Mouse (Mus musculus): ENCODE measurements around the gene Zfp219. TPM values are rescaled to one million over a fixed set of nuclear protein-coding genes. Genes with fewer than 3 reads are reported as not detected.

Gene Zfp219
- 35.0 and 79.9 TPM in 2 replicates for polyA plus RNA-seq (2012; ENCODE audit: low replicate concordance)

GRCm38 (mm10) chr14:52020486-52021137 lies at the start of gene Zfp219:
TSS of gene Zfp219 (minus strand) at chr14:52020733.

GRCm38 (mm10) chr14:52042359-52042758 lies 21.8 kb upstream of the Zfp219 start, which contains the start of gene Olfr221:
TSS of gene Olfr221 (minus strand) at chr14:52042459.

GRCm38 (mm10) chr14:52015445-52016100 lies 5.0 kb downstream of the Zfp219 start, which contains the start of gene Tmem253:
TSS of gene Tmem253 (plus strand) at chr14:52015658.

GRCm38 (mm10) chr14:51984247-51985231 lies 36.0 kb downstream of the Zfp219 start, which contains the start of gene Arhgef40:
TSS of gene Arhgef40 (plus strand) at chr14:51984719.

Other genes with a start within 250 kb of the Zfp219 start
- gene Ang4, start 247.1 kb downstream of the Zfp219 start, polyA plus RNA-seq (2012; ENCODE audit: low replicate concordance): not detected in 2 replicates
- not detected in 2 replicates for gene AY358078, start 220.7 kb downstream of the Zfp219 start, polyA plus RNA-seq (2012; ENCODE audit: low replicate concordance)
- gene Ear6, start 167.0 kb downstream of the Zfp219 start, polyA plus RNA-seq (2012; ENCODE audit: low replicate concordance): not detected in 2 replicates
- 3.5 and 39.0 TPM in 2 replicates for gene Mettl17, start 135.9 kb downstream of the Zfp219 start, polyA plus RNA-seq (2012; ENCODE audit: low replicate concordance)
- 0.09 TPM in 1 of 2 replicates, not detected in the other for gene Slc39a2, start 127.8 kb downstream of the Zfp219 start, polyA plus RNA-seq (2012; ENCODE audit: low replicate concordance)
- gene Ndrg2, start 106.6 kb downstream of the Zfp219 start, polyA plus RNA-seq (2012; ENCODE audit: low replicate concordance): 3.1 and 7.2 TPM in 2 replicates
- gene Tppp2, start 102.3 kb downstream of the Zfp219 start, polyA plus RNA-seq (2012; ENCODE audit: low replicate concordance): not detected in 2 replicates
- gene Rnase13, start 98.0 kb downstream of the Zfp219 start, polyA plus RNA-seq (2012; ENCODE audit: low replicate concordance): not detected in 2 replicates
- 15.3 and 30.0 TPM in 2 replicates for gene Arhgef40, start 36.0 kb downstream of the Zfp219 start, polyA plus RNA-seq (2012; ENCODE audit: low replicate concordance)
- gene Tmem253, start 5.1 kb downstream of the Zfp219 start, polyA plus RNA-seq (2012; ENCODE audit: low replicate concordance): not detected in 2 replicates
- not detected in 2 replicates for gene Olfr221, start 21.7 kb upstream of the Zfp219 start, polyA plus RNA-seq (2012; ENCODE audit: low replicate concordance)
- gene Hnrnpc, start 83.3 kb upstream of the Zfp219 start, polyA plus RNA-seq (2012; ENCODE audit: low replicate concordance): 12.0 and 24.1 TPM in 2 replicates
- 6.8 and 11.8 TPM in 2 replicates for gene Rpgrip1, start 90.0 kb upstream of the Zfp219 start, polyA plus RNA-seq (2012; ENCODE audit: low replicate concordance)
- gene Supt16, start 176.7 kb upstream of the Zfp219 start, polyA plus RNA-seq (2012; ENCODE audit: low replicate concordance): 7.8 and 20.4 TPM in 2 replicates
- gene Chd8, start 237.0 kb upstream of the Zfp219 start, polyA plus RNA-seq (2012; ENCODE audit: low replicate concordance): 9.6 and 30.6 TPM in 2 replicates